Mouse (Mus musculus) yolk sac, embryonic 10.5 days (tissue): ENCODE measurements around the gene Dusp21.

Experiments used
- DNase-seq: peaks from one replicate; pipeline ENCODE4 v3.0.0-alpha.2; 2017; ENCODE audit warnings: low spot score

Gene Dusp21

DNA sequence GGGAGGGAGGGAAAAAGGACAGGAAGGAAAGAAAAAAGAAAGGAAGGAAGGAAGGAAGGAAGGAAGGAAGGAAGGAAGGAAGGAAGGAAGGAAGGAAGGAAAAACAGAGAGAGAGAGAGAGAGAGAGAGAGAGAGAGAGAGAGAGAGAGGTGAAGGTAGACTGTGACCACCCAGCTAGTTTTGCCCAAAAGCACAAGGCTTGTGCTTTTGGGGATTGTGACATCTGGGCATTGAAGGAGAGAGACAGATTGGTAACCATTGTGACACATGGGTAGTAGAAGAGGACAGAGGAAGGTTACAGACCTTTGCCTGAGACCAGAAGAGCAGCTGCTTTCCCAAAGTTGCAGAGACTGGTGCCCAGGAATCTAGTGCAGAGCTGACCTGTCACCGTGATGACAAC lies at the start of gene Dusp21:
Gene Dusp21, plus strand, starts transcription at position 301 of the 400 bp plus-strand sequence.
- DNase-seq: no peak

- no peak for DNase-seq
Measured at GRCm38 (mm10) chrX:18160734-18161442, 15.2 kb downstream of the Dusp21 start.

- DNase-seq: no peak
Measured at GRCm38 (mm10) chrX:18161796-18162191, 16.1 kb downstream of the Dusp21 start.

DNA sequence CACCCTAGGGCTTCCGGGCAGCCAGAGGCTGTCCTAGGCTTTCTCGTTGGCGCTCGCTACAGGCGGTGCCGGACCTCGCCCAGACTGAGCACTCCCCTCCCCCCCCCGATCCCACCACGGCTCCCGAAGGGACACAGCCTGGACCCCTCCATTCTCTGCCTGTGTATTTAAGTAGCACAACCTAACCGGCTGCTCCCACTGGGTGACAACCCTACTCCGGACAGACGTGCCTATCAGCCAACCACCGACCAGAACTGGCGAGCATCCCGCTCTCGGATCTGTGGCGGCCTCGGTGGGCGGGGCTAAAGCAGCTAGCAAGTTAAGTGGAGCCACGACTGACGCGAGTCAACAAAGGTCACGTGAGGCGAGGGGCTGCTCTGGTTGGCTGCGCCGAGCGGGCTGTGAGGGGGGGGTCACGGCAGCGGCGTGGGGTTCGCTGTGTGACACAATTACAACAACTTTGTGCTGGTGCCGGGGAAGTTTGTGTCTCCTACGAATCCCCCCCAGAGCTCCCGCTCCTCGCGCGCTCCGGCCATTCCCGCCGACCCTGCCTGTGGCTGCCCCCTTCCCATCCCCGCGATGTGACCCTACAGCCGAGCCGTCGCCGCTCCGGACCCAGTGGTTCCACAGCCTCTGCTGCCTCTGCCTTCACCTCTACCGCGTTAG lies 16.7 kb downstream of the Dusp21 start, which contains the start of gene Kdm6a:
Gene Kdm6a, plus strand, starts transcription at position 384 of the 666 bp plus-strand sequence.
- peak; percentile 98 for DNase-seq

DNA sequence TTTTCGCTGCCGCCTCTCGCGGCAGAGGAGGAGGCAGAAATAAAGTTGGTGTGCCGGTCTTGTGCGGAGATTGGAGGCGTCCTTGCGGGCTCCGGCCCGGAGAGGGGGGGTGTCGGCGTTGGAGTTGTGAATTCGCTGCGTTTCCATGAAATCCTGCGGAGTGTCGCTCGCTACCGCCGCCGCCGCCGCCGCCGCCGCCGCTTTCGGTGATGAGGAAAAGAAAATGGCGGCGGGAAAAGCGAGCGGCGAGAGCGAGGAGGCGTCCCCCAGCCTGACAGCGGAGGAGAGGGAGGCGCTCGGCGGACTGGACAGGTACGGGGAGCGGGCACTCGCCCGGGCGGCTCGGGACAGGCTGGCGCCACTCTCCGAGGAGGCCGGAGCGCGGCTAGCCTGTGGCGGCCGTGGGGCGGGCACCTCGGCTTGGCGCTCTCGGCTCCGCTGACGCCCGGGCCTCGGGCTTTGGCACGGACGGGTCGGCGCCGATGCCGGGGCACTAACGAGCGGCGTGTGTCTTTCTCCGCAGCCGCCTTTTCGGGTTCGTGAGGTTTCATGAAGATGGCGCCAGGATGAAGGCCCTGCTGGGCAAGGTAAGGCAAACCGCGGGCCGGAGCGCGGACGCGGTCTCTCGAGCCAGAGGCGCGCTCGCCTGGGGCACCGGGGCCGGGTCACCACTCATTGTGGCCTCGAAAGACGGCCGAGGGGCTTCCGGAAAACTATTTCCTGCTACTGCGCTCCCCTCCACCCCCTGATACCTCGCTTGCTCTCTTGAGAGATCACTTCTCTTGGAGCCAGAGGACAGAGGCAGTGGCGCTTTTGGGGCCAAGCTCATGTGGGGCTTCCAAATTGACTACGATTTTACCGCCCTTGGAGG lies 17.4 kb downstream of the Dusp21 start:
- peak; percentile 58 for DNase-seq

DNA sequence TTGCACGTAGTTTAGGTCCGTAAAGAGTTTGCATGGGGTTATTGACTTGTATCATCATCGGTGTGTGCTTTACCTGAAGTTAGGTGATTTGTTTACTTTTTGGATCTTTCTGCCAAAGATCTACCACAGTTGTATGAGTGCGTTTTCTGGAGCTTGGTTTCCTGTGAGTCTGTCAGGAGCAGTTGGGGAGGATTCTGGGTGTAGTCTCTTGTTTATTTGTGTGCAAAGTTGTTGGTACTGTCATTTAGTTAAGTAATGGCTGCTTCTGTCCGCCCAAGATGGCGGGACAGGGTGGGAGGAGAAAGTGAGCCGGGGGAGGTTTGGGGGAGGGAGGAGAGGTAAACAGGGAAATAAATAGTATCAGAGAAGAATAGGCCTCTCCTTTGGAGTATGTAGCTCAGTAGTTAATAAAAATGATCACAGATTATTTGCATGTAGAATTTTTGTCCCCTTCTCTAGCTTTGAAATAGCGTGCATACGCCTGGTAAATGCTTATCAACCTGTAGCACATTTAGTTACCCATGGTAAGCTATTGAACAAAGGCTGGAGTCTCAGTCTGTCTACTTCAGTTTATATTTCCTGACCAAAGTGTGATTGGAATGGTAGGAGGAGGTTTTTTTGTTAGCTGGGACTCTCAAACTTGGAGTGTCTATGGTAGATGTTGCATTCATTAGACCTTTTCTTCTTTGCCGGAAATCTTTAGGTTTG lies 18.4 kb downstream of the Dusp21 start:
- peak; percentile 38 for DNase-seq

DNA sequence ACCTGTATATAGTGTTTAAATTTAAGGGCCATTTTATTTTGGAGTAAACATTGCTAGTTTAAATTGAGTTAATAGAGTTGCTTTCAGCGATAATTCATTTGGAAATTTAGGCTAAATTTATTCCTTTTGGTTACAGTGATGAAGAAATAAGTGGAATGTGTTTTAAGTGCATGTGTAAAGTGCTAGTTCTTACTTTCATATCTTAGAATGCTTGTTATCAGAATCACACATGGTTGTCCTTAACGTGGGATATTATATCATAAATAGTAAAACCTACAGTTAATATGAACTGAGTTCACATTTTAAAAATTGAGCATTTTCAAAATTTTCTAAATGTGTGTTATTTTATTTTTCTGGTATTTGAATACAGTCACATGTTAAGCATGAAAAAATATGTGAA lies 19.5 kb downstream of the Dusp21 start:
- no peak for DNase-seq

- no peak for DNase-seq
Measured at GRCm38 (mm10) chrX:18166961-18167360, 21.3 kb downstream of the Dusp21 start.

- DNase-seq: no peak
Measured at GRCm38 (mm10) chrX:18168940-18169339, 23.3 kb downstream of the Dusp21 start.

DNA sequence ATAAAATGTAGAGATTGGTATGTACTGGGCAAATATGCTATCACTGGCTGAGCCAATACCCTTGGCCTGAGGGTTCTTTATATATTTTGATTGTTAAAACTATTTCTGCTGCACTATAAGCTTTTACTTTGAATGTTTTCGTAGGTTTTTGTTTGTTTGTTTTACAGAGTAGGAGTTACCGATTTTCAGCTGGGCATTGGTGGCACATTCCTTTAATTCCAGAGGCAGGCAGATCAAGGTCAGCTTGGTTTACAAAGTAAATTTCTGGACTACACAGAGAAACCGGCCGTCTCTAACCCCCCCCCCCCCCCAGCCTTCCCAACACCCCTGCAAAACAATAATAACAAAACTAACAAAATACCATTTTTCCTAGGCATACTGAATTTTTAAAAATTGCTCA lies 29.2 kb downstream of the Dusp21 start:
- DNase-seq: no peak

DNA sequence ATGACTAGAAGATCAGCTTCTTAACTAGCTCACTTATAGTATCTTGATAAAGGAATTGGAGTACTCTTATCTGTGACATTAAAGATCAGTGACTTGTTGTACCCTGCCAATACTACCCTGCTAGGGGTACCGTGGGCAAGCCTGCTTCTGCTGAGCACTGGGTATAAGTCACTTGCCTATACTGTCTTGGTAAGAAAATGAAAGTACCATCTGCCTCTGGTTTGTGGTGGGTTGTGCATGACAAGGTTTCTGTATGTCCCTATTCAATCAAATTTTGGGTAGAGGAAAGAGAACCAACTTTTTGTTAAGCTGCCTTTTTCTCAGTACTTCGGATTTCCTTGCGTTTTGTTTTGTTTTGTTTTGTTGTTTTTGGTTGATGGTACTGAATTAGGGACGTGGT lies 32.1 kb downstream of the Dusp21 start:
- DNase-seq: no peak

GRCm38 (mm10) chrX:18179492-18179891 lies 33.8 kb downstream of the Dusp21 start:
- DNase-seq: no peak

- DNase-seq: no peak
Measured at GRCm38 (mm10) chrX:18187203-18187602, 41.5 kb downstream of the Dusp21 start.

GRCm38 (mm10) chrX:18188293-18188692 lies 42.6 kb downstream of the Dusp21 start:
- no peak for DNase-seq
